Mouse (Mus musculus): ENCODE measurements around the gene Ptcd2. TPM values are rescaled to one million over a fixed set of nuclear protein-coding genes. Genes with fewer than 3 reads are reported as not detected.

The Ptcd2 gene
- polyA plus RNA-seq, 1 experiment: 23.2 TPM

- TF ChIP-seq POLR2A (IDR thresholded peaks at IDR 0.05; ENCODE audit: low read depth, low read length): no peak
- no peak for TF ChIP-seq CTCF (IDR thresholded peaks at IDR 0.05; ENCODE audit: borderline replicate concordance, insufficient read depth, low read length)
- Histone ChIP-seq H3K4me1 (ENCODE audit: control insufficient read depth, insufficient read depth, low read length) (peaks cover 6% of the 10 kb centered on the region), H3K27ac (ENCODE audit: insufficient read depth, low read length) (no peak overlapping the region), H3K4me3 (ENCODE audit: insufficient read depth, low read length) (no peak overlapping the region)
These were observed 32.5 kb upstream of the Ptcd2 start for GRCm38 (mm10) chr13:99377055-99377454.

- H3K27ac ChIP-seq (ENCODE audit: insufficient read depth, low read length): no peak overlapping the region
- H3K4me3 ChIP-seq (ENCODE audit: insufficient read depth, low read length): no peak overlapping the region
- TF ChIP-seq POLR2A (IDR thresholded peaks at IDR 0.05; ENCODE audit: low read depth, low read length) (no peak), CTCF (IDR thresholded peaks at IDR 0.05; ENCODE audit: borderline replicate concordance, insufficient read depth, low read length) (0 out of 2 replicates have a peak, but pooled peaks have one; percentile 28)
- peaks cover 6% of the 10 kb centered on the region for H3K4me1 ChIP-seq (ENCODE audit: control insufficient read depth, insufficient read depth, low read length)
These were observed 31.0 kb upstream of the Ptcd2 start for GRCm38 (mm10) chr13:99375550-99375949.

- peak overlapping the region; percentile 60 for H3K27ac ChIP-seq (ENCODE audit: insufficient read depth, low read length)
- H3K4me3 ChIP-seq (ENCODE audit: insufficient read depth, low read length): no peak overlapping the region
- peaks cover 6% of the 10 kb centered on the region for H3K4me1 ChIP-seq (ENCODE audit: control insufficient read depth, insufficient read depth, low read length)
- TF ChIP-seq POLR2A (IDR thresholded peaks at IDR 0.05; ENCODE audit: low read depth, low read length) (no peak), CTCF (IDR thresholded peaks at IDR 0.05; ENCODE audit: borderline replicate concordance, insufficient read depth, low read length) (no peak)
These were observed 29.7 kb upstream of the Ptcd2 start for GRCm38 (mm10) chr13:99374191-99374590.

GRCm38 (mm10) chr13:99373684-99374083 is 29.2 kb upstream of the Ptcd2 start:
- Histone ChIP-seq H3K4me1 (ENCODE audit: control insufficient read depth, insufficient read depth, low read length) (peaks cover 6% of the 10 kb centered on the region), H3K27ac (ENCODE audit: insufficient read depth, low read length) (no peak overlapping the region), H3K4me3 (ENCODE audit: insufficient read depth, low read length) (no peak overlapping the region)
- no peak for TF ChIP-seq CTCF (IDR thresholded peaks at IDR 0.05; ENCODE audit: borderline replicate concordance, insufficient read depth, low read length)
- no peak for TF ChIP-seq POLR2A (IDR thresholded peaks at IDR 0.05; ENCODE audit: low read depth, low read length)

GRCm38 (mm10) chr13:99371285-99371684 is 26.8 kb upstream of the Ptcd2 start:
- TF ChIP-seq POLR2A (IDR thresholded peaks at IDR 0.05; ENCODE audit: low read depth, low read length) (no peak), CTCF (IDR thresholded peaks at IDR 0.05; ENCODE audit: borderline replicate concordance, insufficient read depth, low read length) (no peak)
- H3K27ac ChIP-seq (ENCODE audit: insufficient read depth, low read length): no peak overlapping the region
- H3K4me1 ChIP-seq (ENCODE audit: control insufficient read depth, insufficient read depth, low read length): peaks cover 8% of the 10 kb centered on the region
- H3K4me3 ChIP-seq (ENCODE audit: insufficient read depth, low read length): no peak overlapping the region

GRCm38 (mm10) chr13:99369103-99369502 is 24.6 kb upstream of the Ptcd2 start:
- TF ChIP-seq CTCF (IDR thresholded peaks at IDR 0.05; ENCODE audit: borderline replicate concordance, insufficient read depth, low read length): no peak
- TF ChIP-seq POLR2A (IDR thresholded peaks at IDR 0.05; ENCODE audit: low read depth, low read length): no peak
- no peak overlapping the region for H3K27ac ChIP-seq (ENCODE audit: insufficient read depth, low read length)
- no peak overlapping the region for H3K4me3 ChIP-seq (ENCODE audit: insufficient read depth, low read length)
- peaks cover 11% of the 10 kb centered on the region for H3K4me1 ChIP-seq (ENCODE audit: control insufficient read depth, insufficient read depth, low read length)

- Histone ChIP-seq H3K4me1 (ENCODE audit: control insufficient read depth, insufficient read depth, low read length) (peaks cover 7% of the 10 kb centered on the region), H3K4me3 (ENCODE audit: insufficient read depth, low read length) (no peak overlapping the region), H3K27ac (ENCODE audit: insufficient read depth, low read length) (no peak overlapping the region)
- TF ChIP-seq CTCF (IDR thresholded peaks at IDR 0.05; ENCODE audit: borderline replicate concordance, insufficient read depth, low read length): no peak
- TF ChIP-seq POLR2A (IDR thresholded peaks at IDR 0.05; ENCODE audit: low read depth, low read length): no peak
These were observed 23.2 kb upstream of the Ptcd2 start for GRCm38 (mm10) chr13:99367554-99368174.

GRCm38 (mm10) chr13:99366422-99367175 is 22.1 kb upstream of the Ptcd2 start:
- TF ChIP-seq CTCF (IDR thresholded peaks at IDR 0.05; ENCODE audit: borderline replicate concordance, insufficient read depth, low read length) (no peak), POLR2A (IDR thresholded peaks at IDR 0.05; ENCODE audit: low read depth, low read length) (no peak)
- Histone ChIP-seq H3K4me1 (ENCODE audit: control insufficient read depth, insufficient read depth, low read length) (peaks cover 7% of the 10 kb centered on the region), H3K27ac (ENCODE audit: insufficient read depth, low read length) (peak overlapping the region; percentile 76), H3K4me3 (ENCODE audit: insufficient read depth, low read length) (no peak overlapping the region)

GRCm38 (mm10) chr13:99363866-99364265 is 19.4 kb upstream of the Ptcd2 start:
- H3K27ac ChIP-seq (ENCODE audit: insufficient read depth, low read length): no peak overlapping the region
- H3K4me3 ChIP-seq (ENCODE audit: insufficient read depth, low read length): no peak overlapping the region
- peaks cover 7% of the 10 kb centered on the region for H3K4me1 ChIP-seq (ENCODE audit: control insufficient read depth, insufficient read depth, low read length)
- TF ChIP-seq CTCF (IDR thresholded peaks at IDR 0.05; ENCODE audit: borderline replicate concordance, insufficient read depth, low read length): no peak
- TF ChIP-seq POLR2A (IDR thresholded peaks at IDR 0.05; ENCODE audit: low read depth, low read length): no peak

- no peak overlapping the region for H3K4me3 ChIP-seq (ENCODE audit: insufficient read depth, low read length)
- no peak overlapping the region for H3K27ac ChIP-seq (ENCODE audit: insufficient read depth, low read length)
- TF ChIP-seq CTCF (IDR thresholded peaks at IDR 0.05; ENCODE audit: borderline replicate concordance, insufficient read depth, low read length) (no peak), POLR2A (IDR thresholded peaks at IDR 0.05; ENCODE audit: low read depth, low read length) (no peak)
- H3K4me1 ChIP-seq (ENCODE audit: control insufficient read depth, insufficient read depth, low read length): no peaks in the 10 kb centered on the region
These were observed 14.4 kb upstream of the Ptcd2 start for GRCm38 (mm10) chr13:99358921-99359320.

All from embryonic fibroblast, embryonic 13.5 days (primary cell).